Mouse (Mus musculus) megakaryocyte, adult 5-6 weeks (primary cell): ENCODE measurements around the gene Wipi1. TPM values are rescaled to one million over a fixed set of nuclear protein-coding genes. Genes with fewer than 3 reads are reported as not detected.
"Not testable (repeated sequence)": the region's sequence is repeated elsewhere in the genome, so short reads cannot be mapped to it uniquely, and the experiment has no call there.

ENCODE experiments used
- ATAC-seq: 2 replicates; pipeline ENCODE4 v1.8.0; 2016; ENCODE audit warnings: mild to moderate bottlenecking, inconsistent platforms; ENCODE audit not compliant: poor library complexity, severe bottlenecking
- total RNA-seq, 2 experiments: library from RNA; stranded (forward) in 1 of 2; stranded (reverse) in 1 of 2; fragments of 153-499, 151-499 nt in 1 of 2; fragments of 221-1000, 200-1000 nt in 1 of 2; gene quantifications; 2 replicates each; pipeline versions ENCODE4 v1.2.3 to v1.2.4; 2015 to 2017

The Wipi1 gene
- 13.8 and 14.2 TPM in 2 replicates for total RNA-seq (2015)
- total RNA-seq (2017) = 7.6 and 10.0 TPM in 2 replicates

GRCm38 (mm10) chr11:109611303-109612149 lies at the start of gene Wipi1:
TSS of gene Wipi1 (minus strand) at chr11:109611967.
- peak; percentile 73 for ATAC-seq

GRCm38 (mm10) chr11:109660526-109660925 lies 48.8 kb upstream of the Wipi1 start:
- ATAC-seq = not testable (repeated sequence)

GRCm38 (mm10) chr11:109656232-109656631 lies 44.5 kb upstream of the Wipi1 start:
- no peak for ATAC-seq

- ATAC-seq = no peak
Observed at GRCm38 (mm10) chr11:109654581-109654980, 42.8 kb upstream of the Wipi1 start.

GRCm38 (mm10) chr11:109653201-109653600 lies 41.4 kb upstream of the Wipi1 start:
- ATAC-seq = no peak

- no peak for ATAC-seq
Observed at GRCm38 (mm10) chr11:109652505-109652904, 40.7 kb upstream of the Wipi1 start.

GRCm38 (mm10) chr11:109651566-109652024 lies 39.8 kb upstream of the Wipi1 start:
- peak; percentile 5 for ATAC-seq

GRCm38 (mm10) chr11:109650788-109651565 lies 39.2 kb upstream of the Wipi1 start:
- ATAC-seq = peak; percentile 77

GRCm38 (mm10) chr11:109649975-109650701 lies 38.4 kb upstream of the Wipi1 start:
- ATAC-seq = peak; percentile 55

- 0 out of 2 replicates have a peak, but pooled peaks have one; percentile 5 for ATAC-seq
Observed at GRCm38 (mm10) chr11:109649206-109649605, 37.4 kb upstream of the Wipi1 start, which contains the start of gene Prkar1a. TSS of gene Prkar1a (plus strand) at chr11:109649405.

GRCm38 (mm10) chr11:109648510-109648909 lies 36.7 kb upstream of the Wipi1 start:
- no peak for ATAC-seq

- ATAC-seq = no peak
Observed at GRCm38 (mm10) chr11:109641498-109642222, 29.9 kb upstream of the Wipi1 start.

- no peak for ATAC-seq
Observed at GRCm38 (mm10) chr11:109635871-109636395, 24.2 kb upstream of the Wipi1 start.

- no peak for ATAC-seq
Observed at GRCm38 (mm10) chr11:109634928-109635327, 23.2 kb upstream of the Wipi1 start.

GRCm38 (mm10) chr11:109629021-109629521 lies 17.3 kb upstream of the Wipi1 start:
- ATAC-seq = no peak

- ATAC-seq = no peak
Observed at GRCm38 (mm10) chr11:109628099-109628498, 16.3 kb upstream of the Wipi1 start.

GRCm38 (mm10) chr11:109627648-109628047 lies 15.9 kb upstream of the Wipi1 start:
- ATAC-seq = peak; percentile 71

GRCm38 (mm10) chr11:109623238-109623637 lies 11.5 kb upstream of the Wipi1 start:
- no peak for ATAC-seq

GRCm38 (mm10) chr11:109622518-109623037 lies 10.8 kb upstream of the Wipi1 start:
- ATAC-seq = no peak
